Mouse (Mus musculus): ENCODE measurements at regions not wholly inside any gene's neighbourhood (a gene's known extent, or its start where the extent isn't known, plus 50 kb on each side); places are given as distances from the start of the nearest gene placed in this dataset.

DNA sequence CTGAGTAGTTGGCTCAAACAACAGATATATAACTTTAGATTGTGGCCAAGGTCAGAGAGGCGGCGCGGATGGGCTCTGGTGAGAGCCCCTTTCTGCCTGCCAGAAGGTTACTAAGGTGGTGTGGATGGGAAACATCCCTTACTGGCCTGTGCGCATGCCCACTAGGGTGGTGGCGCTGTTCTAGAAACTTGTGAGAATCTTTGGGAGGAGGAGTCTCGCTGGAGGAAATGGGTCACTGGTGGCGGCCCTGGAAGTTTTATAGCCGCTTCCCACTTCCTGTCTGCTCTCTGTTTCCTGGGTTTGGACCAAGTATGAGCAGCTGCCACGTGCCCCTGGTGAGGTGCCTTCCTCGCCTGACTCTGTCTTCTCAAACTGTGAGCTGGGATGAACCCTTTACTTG is 285.0 kb upstream of the Tbx3 start:
- Histone ChIP-seq H3K4me3 (replicated peaks; ENCODE audit: low read length) (0 out of 2 replicates have a peak overlapping the region, but pooled peaks have one; percentile 26), H3K27me3 (ENCODE audit: insufficient read depth, low read length) (no peaks in the 10 kb centered on the region), H3K9me3 (ENCODE audit: low read length) (peaks cover 5% of the 10 kb centered on the region), H3K36me3 (ENCODE audit: insufficient read depth, low read length) (no peaks in the 10 kb centered on the region), H3K4me1 (replicated peaks; ENCODE audit: low read depth, low read length) (peaks cover 22% of the 10 kb centered on the region)
- no peak for TF ChIP-seq POU5F1 (IDR thresholded peaks at IDR 0.05; ENCODE audit: borderline replicate concordance, low read length)
- TF ChIP-seq CTCF (conservative IDR thresholded peaks at IDR 0.05; ENCODE audit: low read length): no peak
- no peak for TF ChIP-seq NANOG (IDR thresholded peaks at IDR 0.05; ENCODE audit: borderline replicate concordance, low read length)

GRCm38 (mm10) chr5:119386821-119387220 is 283.6 kb upstream of the Tbx3 start:
- H3K36me3 ChIP-seq (ENCODE audit: insufficient read depth, low read length): no peaks in the 10 kb centered on the region
- TF ChIP-seq NANOG (IDR thresholded peaks at IDR 0.05; ENCODE audit: borderline replicate concordance, low read length) (no peak), CTCF (conservative IDR thresholded peaks at IDR 0.05; ENCODE audit: low read length) (no peak), POU5F1 (IDR thresholded peaks at IDR 0.05; ENCODE audit: borderline replicate concordance, low read length) (no peak)
- peaks cover 5% of the 10 kb centered on the region for H3K9me3 ChIP-seq (ENCODE audit: low read length)
- no peak overlapping the region for H3K4me3 ChIP-seq (replicated peaks; ENCODE audit: low read length)
- H3K27me3 ChIP-seq (ENCODE audit: insufficient read depth, low read length): no peaks in the 10 kb centered on the region
- H3K4me1 ChIP-seq (replicated peaks; ENCODE audit: low read depth, low read length): peaks cover 22% of the 10 kb centered on the region

- TF ChIP-seq NANOG (IDR thresholded peaks at IDR 0.05; ENCODE audit: borderline replicate concordance, low read length) (no peak), CTCF (conservative IDR thresholded peaks at IDR 0.05; ENCODE audit: low read length) (no peak), POU5F1 (IDR thresholded peaks at IDR 0.05; ENCODE audit: borderline replicate concordance, low read length) (no peak)
- Histone ChIP-seq H3K4me3 (replicated peaks; ENCODE audit: low read length) (no peak overlapping the region), H3K4me1 (replicated peaks; ENCODE audit: low read depth, low read length) (peaks cover 22% of the 10 kb centered on the region), H3K27me3 (ENCODE audit: insufficient read depth, low read length) (no peaks in the 10 kb centered on the region), H3K36me3 (ENCODE audit: insufficient read depth, low read length) (no peaks in the 10 kb centered on the region), H3K9me3 (ENCODE audit: low read length) (peaks cover 5% of the 10 kb centered on the region)
Observed at GRCm38 (mm10) chr5:119387261-119387660, 283.2 kb upstream of the Tbx3 start.

DNA sequence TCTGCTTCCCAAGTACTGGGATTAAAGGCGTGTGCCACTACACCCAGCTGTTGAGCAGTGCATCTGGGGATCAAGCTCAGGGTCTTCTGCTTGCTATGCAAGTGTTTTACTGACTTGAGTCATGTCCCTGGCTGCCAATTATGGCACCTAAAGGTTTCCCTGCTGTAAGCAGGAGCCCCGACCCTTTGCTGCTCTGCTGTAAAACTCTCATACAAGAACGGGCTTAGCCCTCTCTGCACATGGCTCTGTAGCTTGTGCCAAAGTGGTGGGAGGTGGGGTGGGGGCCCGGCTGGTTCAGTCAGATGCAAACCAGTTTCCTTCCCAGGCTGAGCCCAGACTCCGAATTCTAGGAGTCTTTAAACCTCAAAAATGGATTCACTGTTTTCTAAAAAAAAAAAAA is 281.6 kb upstream of the Tbx3 start:
- Histone ChIP-seq H3K9me3 (ENCODE audit: low read length) (no peaks in the 10 kb centered on the region), H3K4me3 (replicated peaks; ENCODE audit: low read length) (no peak overlapping the region), H3K27me3 (ENCODE audit: insufficient read depth, low read length) (no peaks in the 10 kb centered on the region), H3K36me3 (ENCODE audit: insufficient read depth, low read length) (no peaks in the 10 kb centered on the region), H3K4me1 (replicated peaks; ENCODE audit: low read depth, low read length) (peaks cover 22% of the 10 kb centered on the region)
- TF ChIP-seq NANOG (IDR thresholded peaks at IDR 0.05; ENCODE audit: borderline replicate concordance, low read length) (no peak), POU5F1 (IDR thresholded peaks at IDR 0.05; ENCODE audit: borderline replicate concordance, low read length) (no peak), CTCF (conservative IDR thresholded peaks at IDR 0.05; ENCODE audit: low read length) (no peak)

DNA sequence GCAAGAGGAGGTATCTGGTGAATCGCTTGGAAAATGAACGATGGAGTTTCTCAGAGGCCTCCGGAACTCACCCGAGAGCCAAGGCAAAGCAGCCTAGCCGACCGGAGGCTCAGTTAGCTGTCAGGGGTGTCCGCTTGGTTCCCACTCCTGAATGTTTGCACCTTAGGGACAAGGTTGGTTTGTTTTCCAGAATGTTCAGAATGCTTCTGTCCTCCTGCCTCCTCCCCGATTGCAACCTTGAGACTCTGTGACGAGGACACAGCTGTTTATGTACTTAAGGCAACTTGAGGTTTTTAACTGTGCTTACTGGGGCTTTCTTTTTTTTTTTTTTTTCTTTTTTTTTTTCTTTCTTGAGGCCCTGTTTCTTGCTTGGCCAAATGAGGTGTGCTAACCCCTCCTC is 281.1 kb upstream of the Tbx3 start:
- TF ChIP-seq POU5F1 (IDR thresholded peaks at IDR 0.05; ENCODE audit: borderline replicate concordance, low read length) (no peak), CTCF (conservative IDR thresholded peaks at IDR 0.05; ENCODE audit: low read length) (no peak), NANOG (IDR thresholded peaks at IDR 0.05; ENCODE audit: borderline replicate concordance, low read length) (no peak)
- peaks cover 22% of the 10 kb centered on the region for H3K4me1 ChIP-seq (replicated peaks; ENCODE audit: low read depth, low read length)

GRCm38 (mm10) chr5:119389857-119390256 is 280.6 kb upstream of the Tbx3 start:
- Histone ChIP-seq H3K4me3 (replicated peaks; ENCODE audit: low read length) (no peak overlapping the region), H3K9me3 (ENCODE audit: low read length) (no peaks in the 10 kb centered on the region), H3K27me3 (ENCODE audit: insufficient read depth, low read length) (no peaks in the 10 kb centered on the region), H3K4me1 (replicated peaks; ENCODE audit: low read depth, low read length) (peaks cover 22% of the 10 kb centered on the region), H3K36me3 (ENCODE audit: insufficient read depth, low read length) (no peaks in the 10 kb centered on the region)
- no peak for TF ChIP-seq CTCF (conservative IDR thresholded peaks at IDR 0.05; ENCODE audit: low read length)
- no peak for TF ChIP-seq NANOG (IDR thresholded peaks at IDR 0.05; ENCODE audit: borderline replicate concordance, low read length)
- no peak for TF ChIP-seq POU5F1 (IDR thresholded peaks at IDR 0.05; ENCODE audit: borderline replicate concordance, low read length)

More for the DNA sequence above, 281.1 kb upstream of the Tbx3 start:
- Histone ChIP-seq H3K9me3 (ENCODE audit: low read length) (no peaks in the 10 kb centered on the region), H3K4me3 (replicated peaks; ENCODE audit: low read length) (no peak overlapping the region), H3K36me3 (ENCODE audit: insufficient read depth, low read length) (no peaks in the 10 kb centered on the region), H3K27me3 (ENCODE audit: insufficient read depth, low read length) (no peaks in the 10 kb centered on the region)

DNA sequence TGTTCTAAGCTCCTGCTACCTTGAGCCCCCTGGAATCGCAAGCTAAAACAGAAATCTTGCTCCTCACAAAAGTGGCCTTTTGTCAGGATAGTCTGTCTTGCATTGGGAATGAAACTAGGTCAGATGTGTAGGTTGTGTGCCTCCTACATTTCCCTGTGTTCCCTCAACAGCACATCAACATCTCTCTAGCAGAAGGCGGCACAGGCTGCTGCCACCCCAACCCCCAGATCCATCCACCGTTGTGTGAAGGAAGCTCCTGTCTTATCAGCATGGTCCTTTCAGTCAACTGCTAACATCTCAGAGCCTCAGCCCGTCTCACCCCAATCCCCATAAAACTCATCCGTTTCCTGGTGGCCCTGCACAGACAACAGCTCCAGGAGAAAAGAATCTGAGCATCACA is 272.0 kb upstream of the Tbx3 start:
- no peaks in the 10 kb centered on the region for H3K27me3 ChIP-seq (ENCODE audit: insufficient read depth, low read length)
- peaks cover 6% of the 10 kb centered on the region; the same call in 1 of the 2 replicates for H3K9me3 ChIP-seq (ENCODE audit: low read length)
- TF ChIP-seq CTCF (conservative IDR thresholded peaks at IDR 0.05; ENCODE audit: low read length): no peak
- TF ChIP-seq POU5F1 (IDR thresholded peaks at IDR 0.05; ENCODE audit: borderline replicate concordance, low read length): no peak
- TF ChIP-seq NANOG (IDR thresholded peaks at IDR 0.05; ENCODE audit: borderline replicate concordance, low read length): no peak
- H3K4me3 ChIP-seq (replicated peaks; ENCODE audit: low read length): no peak overlapping the region
- no peaks in the 10 kb centered on the region for H3K36me3 ChIP-seq (ENCODE audit: insufficient read depth, low read length)
- 0 out of 2 replicates have a peak, but pooled peaks cover 5% of the 10 kb centered on the region for H3K4me1 ChIP-seq (replicated peaks; ENCODE audit: low read depth, low read length)

DNA sequence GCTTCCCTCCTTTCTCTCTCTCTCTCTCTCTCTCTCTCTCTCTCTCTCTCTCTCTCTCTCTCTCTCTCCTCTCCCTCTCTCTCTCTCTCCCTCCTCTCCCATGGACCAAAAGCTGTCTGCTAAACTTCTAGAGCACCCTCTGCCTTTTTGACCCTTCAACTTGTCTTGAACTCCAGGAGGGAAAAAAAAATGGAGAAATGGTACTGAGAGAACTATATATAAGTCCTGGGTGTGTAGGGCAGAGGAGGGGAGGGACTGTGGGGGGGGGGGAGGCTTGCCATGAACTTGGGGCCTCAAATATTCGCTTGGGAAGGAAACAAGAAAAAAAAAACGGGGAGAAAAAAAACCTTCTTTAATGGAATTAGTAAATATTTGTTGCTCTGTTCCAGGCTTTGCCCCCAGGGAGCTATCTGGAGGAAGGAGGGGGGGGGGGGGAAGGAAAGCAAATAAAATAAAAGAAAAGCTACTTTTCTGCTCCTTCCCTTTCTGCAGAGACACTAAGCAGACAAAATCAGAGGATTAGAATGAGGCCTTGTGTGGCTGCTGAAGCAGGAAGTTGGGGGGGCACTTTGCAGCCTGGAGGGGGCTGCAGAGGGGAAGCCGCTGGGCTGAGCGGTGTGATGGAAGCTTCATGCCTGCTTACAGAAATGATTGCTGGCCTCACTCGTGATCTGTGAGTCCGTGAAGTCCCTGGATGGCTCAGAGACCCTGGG is 270.1 kb upstream of the Tbx3 start:
- Histone ChIP-seq H3K36me3 (ENCODE audit: insufficient read depth, low read length) (no peaks in the 10 kb centered on the region), H3K4me1 (replicated peaks; ENCODE audit: low read depth, low read length) (0 out of 2 replicates have a peak, but pooled peaks cover 5% of the 10 kb centered on the region), H3K9me3 (ENCODE audit: low read length) (peaks cover 6% of the 10 kb centered on the region; the same call in 1 of the 2 replicates), H3K27me3 (ENCODE audit: insufficient read depth, low read length) (no peaks in the 10 kb centered on the region), H3K4me3 (replicated peaks; ENCODE audit: low read length) (no peak overlapping the region)
- TF ChIP-seq NANOG (IDR thresholded peaks at IDR 0.05; ENCODE audit: borderline replicate concordance, low read length) (no peak), POU5F1 (IDR thresholded peaks at IDR 0.05; ENCODE audit: borderline replicate concordance, low read length) (no peak), CTCF (conservative IDR thresholded peaks at IDR 0.05; ENCODE audit: low read length) (no peak)
